In the genomic region with DNA sequence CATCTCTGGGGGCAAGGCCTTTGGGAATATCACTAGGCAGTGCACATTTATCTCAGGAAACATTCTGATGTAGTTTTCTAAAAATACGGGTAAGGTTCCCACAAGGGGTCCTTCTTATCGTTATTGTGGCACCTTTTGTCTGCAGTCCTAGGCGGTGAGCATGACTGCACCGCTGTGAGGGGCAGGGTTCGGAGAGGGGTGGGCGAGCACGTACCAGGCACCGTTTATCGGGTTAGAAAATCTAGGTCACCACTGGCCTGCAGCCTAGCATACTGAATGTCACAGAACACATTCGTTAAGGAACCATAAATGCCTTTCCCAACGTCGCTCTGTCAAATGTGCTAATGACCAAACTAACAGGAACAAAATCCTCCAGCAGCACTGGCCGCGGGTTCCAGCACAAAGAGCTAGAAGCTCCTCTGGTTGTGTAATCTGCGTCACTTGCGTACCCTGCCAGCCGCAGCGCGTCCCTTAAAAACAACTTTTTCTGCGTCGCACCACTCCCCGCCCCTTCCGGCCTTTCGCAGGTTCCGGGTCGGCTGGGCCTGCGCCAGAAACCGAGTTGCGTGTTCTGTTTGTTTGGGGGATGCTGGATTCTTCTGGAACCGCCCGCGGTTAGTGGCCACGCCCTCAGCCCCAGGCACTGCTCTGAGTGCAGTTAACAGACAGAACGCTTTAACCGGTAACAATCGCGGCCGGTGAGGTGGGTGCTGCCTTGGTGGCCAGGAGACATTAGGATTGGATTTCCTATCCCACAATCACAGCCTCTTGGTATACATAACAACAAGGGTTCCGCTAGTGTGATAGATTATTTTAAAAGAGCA, we compare ENCODE assay signal across 8 mouse cellular contexts. TPM values are rescaled to one million over a fixed set of nuclear protein-coding genes. Genes with fewer than 3 reads are reported as not detected.
DNase-seq lines count a peak whose midpoint lies in the region; ATAC-seq lines count a peak whose summit lies in the region.

A gene (plus strand): TSS at position 517 of the 824 bp plus-strand sequence.

- peak; percentile 95 for ATAC-seq in common myeloid progenitor, adult 5-6 weeks (replicated peaks; ENCODE audit: low read depth, poor library complexity, severe bottlenecking)
- peak; percentile 95 for ATAC-seq in hindbrain, embryonic 15.5 days (ENCODE audit: low FRiP score, low read depth)

- H3K4me1 ChIP-seq in hindbrain, embryonic 15.5 days (replicated peaks) = peaks cover 17% of the 10 kb centered on the region

- H3K27ac ChIP-seq in hindbrain, embryonic 15.5 days (replicated peaks) = peak within 1 kb of the TSS; percentile 97

- DNase-seq in ZHBTc4 (ENCODE audit: low read depth, low spot score) = peak; percentile 97
- DNase-seq in gastrocnemius, adult 18-20 months (ENCODE audit: low spot score) = peak; percentile 99
- DNase-seq in layer of hippocampus, postnatal 36 days = peak; percentile 97 to 98
- peak; percentile 97 for DNase-seq in lung, postnatal 25 days (ENCODE audit: low spot score)
- peak; percentile 72 for DNase-seq in retina, adult 2 months (ENCODE audit: low read depth, low spot score)
- peak; percentile 88 for DNase-seq in thymus, postnatal 25 days

- H3K9me3 ChIP-seq in hindbrain, embryonic 15.5 days = no peaks in the 10 kb centered on the region

- 0 out of 2 replicates have a peak, but pooled peaks cover 6% of the 10 kb centered on the region for H3K36me3 ChIP-seq in hindbrain, embryonic 15.5 days

- WGBS in hindbrain, embryonic 15.5 days = under 1% methylated on average over 39 of the region's 39 CpGs

- peak within 1 kb of the TSS; percentile 67 for H3K9ac ChIP-seq in hindbrain, embryonic 15.5 days

- peak within 1 kb of the TSS; percentile 50 for H3K4me3 ChIP-seq in hindbrain, embryonic 15.5 days

- H3K27me3 ChIP-seq in hindbrain, embryonic 15.5 days = no peaks in the 10 kb centered on the region

- peak within 1 kb of the TSS; percentile 76 for H3K4me2 ChIP-seq in hindbrain, embryonic 15.5 days

RNA-seq across cellular contexts. Expression of the gene that starts here (rescaled TPM):
- total RNA-seq in common myeloid progenitor, adult 5-6 weeks (2017) = 4.9 and 5.6 TPM in 2 replicates
- 10 to 100 TPM; 21.1 to 25.5 TPM for total RNA-seq in gastrocnemius, adult 18-20 months (2021)
- 24.8 and 29.2 TPM in 2 replicates for polyA plus RNA-seq in hindbrain, embryonic 15.5 days (2015; fragmentation: Nextera tagmentation; extraction: Ambion mirVana)
- total RNA-seq in layer of hippocampus, postnatal 36 days (2021) = 10 to 100 TPM; 29.4 to 35.0 TPM

Comparison
In these comparisons a context has a peak if more than half of its experiments do, and no peak if none do; other contexts are left out.
1. Peak in every context shown above with its lines: DNase-seq, ATAC-seq, H3K4me3 ChIP-seq and H3K27ac ChIP-seq.